Mouse (Mus musculus) heart, adult 2 months (tissue): ENCODE data around the gene Tlx2. TPM values are rescaled to one million over a fixed set of nuclear protein-coding genes. Genes with fewer than 3 reads are reported as not detected.

Experiments
- DNase-seq, 2 experiments: peaks; one replicate each; pipeline ENCODE4 v3.0.0; 2021
- H3K27ac ChIP-seq: fragments of 200-600 bp; 2 replicates; pipeline ENCODE4 v1.8.1; 2022
- H3K27me3 ChIP-seq: fragments of 200-500 bp; 2 replicates; pipeline ENCODE4 v1.6.1; 2012; ENCODE audit warnings: mild to moderate bottlenecking, low read length, inconsistent platforms, mixed read lengths; ENCODE audit not compliant: control insufficient read depth, insufficient read depth
- H3K36me3 ChIP-seq: fragments of 200-500 bp; 2 replicates; pipeline ENCODE4 v1.6.1; 2012; ENCODE audit warnings: low read length, inconsistent platforms; ENCODE audit not compliant: control insufficient read depth, insufficient read depth
- H3K4me1 ChIP-seq: fragments of 200-500 bp; 2 replicates; pipeline ENCODE4 v1.6.1; 2011; ENCODE audit warnings: low read length; ENCODE audit not compliant: control insufficient read depth, insufficient read depth
- H3K4me3 ChIP-seq: fragments of 200-600 bp; 2 replicates; pipeline ENCODE4 v1.8.1; 2022
- H3K79me2 ChIP-seq: fragments of 200-500 bp; replicated peaks from 2 replicates; pipeline ENCODE4 v1.6.1; 2012; ENCODE audit warnings: mild to moderate bottlenecking, inconsistent platforms, low read length, moderate library complexity, mixed read lengths; ENCODE audit not compliant: control insufficient read depth, insufficient read depth
- H3K9ac ChIP-seq: fragments of 200-500 bp; 2 replicates; pipeline ENCODE4 v1.6.1; 2012; ENCODE audit warnings: low read depth, mild to moderate bottlenecking, control low read depth, inconsistent platforms, low read length, mixed read lengths
- CTCF ChIP-seq: fragments of 200-600 bp; IDR thresholded peaks from 2 replicates; pipeline ENCODE4 v1.8.1; 2022; ENCODE audit warnings: antibody characterized with exemption, mild to moderate bottlenecking, moderate library complexity
- EP300 ChIP-seq: fragments of 200-500 bp; IDR thresholded peaks from 2 replicates; pipeline ENCODE4 v1.6.1; 2011; ENCODE audit warnings: low read depth, low read length, control low read depth; ENCODE audit not compliant: insufficient read depth
- POLR2A ChIP-seq: fragments of 200-500 bp; IDR thresholded peaks from 2 replicates; pipeline ENCODE4 v1.6.1; 2011; ENCODE audit warnings: mild to moderate bottlenecking, low read depth, low read length, control low read depth; ENCODE audit not compliant: insufficient read depth
- WGBS: fragments of 180-500 bp; shearing (Covaris S2); methylation state at CpG from one replicate; pipeline ENCODE4 v1.1.7; 2018; 5-methylcytosine and 5-hydroxymethylcytosine counted together
- intact Hi-C: fragments of 180-260 bp; cut with DNase I; formaldehyde crosslinking; loops from one replicate; pipeline ENCODE4 v1.15.1; 2025
- polyA plus RNA-seq: library from polyadenylated mRNA; depleted of rRNA; stranded (reverse); fragments of >200 nt; gene quantifications from 2 replicates; pipeline ENCODE4 v1.2.3, GENCODE M21; 2012
- total RNA-seq, 2 experiments: library from RNA; stranded (reverse); gene quantifications; 2 replicates each; pipeline ENCODE4 v1.2.3; 2021

Tlx2 gene
- total and polyA plus RNA-seq, 3 experiments, result 0.14 TPM; not detected in 2

- H3K27ac ChIP-seq, result no peak overlapping the region
- H3K36me3 ChIP-seq, result no peaks in the 10 kb centered on the region
- intact Hi-C loops, result no loop called here
- no peaks in the 10 kb centered on the region for H3K79me2 ChIP-seq
- TF ChIP-seq POLR2A, result no peak
- no peak for TF ChIP-seq EP300
- TF ChIP-seq CTCF, result no peak
- H3K4me3 ChIP-seq, result no peak overlapping the region
- WGBS, result 28% methylated on average over 8 of the region's 9 CpGs
- no peaks in the 10 kb centered on the region; the same call in 1 of the 2 replicates for H3K4me1 ChIP-seq
- no peaks in the 10 kb centered on the region for H3K27me3 ChIP-seq
- DNase-seq, result no peak
- H3K9ac ChIP-seq, result no peak overlapping the region
These were observed 42.4 kb downstream of the Tlx2 start for GRCm38 (mm10) chr6:83027706-83028105.

GRCm38 (mm10) chr6:83027293-83027692, 42.8 kb downstream of the Tlx2 start:
- Histone ChIP-seq H3K9ac (no peak overlapping the region), H3K36me3 (no peaks in the 10 kb centered on the region), H3K4me1 (no peaks in the 10 kb centered on the region; the same call in 1 of the 2 replicates), H3K4me3 (no peak overlapping the region), H3K27me3 (no peaks in the 10 kb centered on the region), H3K79me2 (no peaks in the 10 kb centered on the region), H3K27ac (no peak overlapping the region)
- TF ChIP-seq EP300 (no peak), POLR2A (no peak), CTCF (no peak)
- 71% methylated on average over 8 of the region's 8 CpGs for WGBS
- intact Hi-C loops, result no loop called here
- no peak for DNase-seq

- H3K9ac ChIP-seq, result no peak overlapping the region
- intact Hi-C loops, result no loop called here
- H3K79me2 ChIP-seq, result no peaks in the 10 kb centered on the region
- TF ChIP-seq EP300, result no peak
- no peak for TF ChIP-seq POLR2A
- no peak for TF ChIP-seq CTCF
- no peak overlapping the region for H3K27ac ChIP-seq
- DNase-seq, result no peak
- 95% methylated on average over 4 of the region's 4 CpGs for WGBS
- H3K4me1 ChIP-seq, result no peaks in the 10 kb centered on the region; the same call in 1 of the 2 replicates
- H3K36me3 ChIP-seq, result no peaks in the 10 kb centered on the region
- no peaks in the 10 kb centered on the region for H3K27me3 ChIP-seq
- H3K4me3 ChIP-seq, result no peak overlapping the region
These were observed 44.9 kb downstream of the Tlx2 start for GRCm38 (mm10) chr6:83025221-83025620.

- Histone ChIP-seq H3K27ac (no peak overlapping the region), H3K9ac (no peak overlapping the region), H3K4me3 (no peak overlapping the region), H3K27me3 (no peaks in the 10 kb centered on the region), H3K36me3 (no peaks in the 10 kb centered on the region), H3K79me2 (no peaks in the 10 kb centered on the region), H3K4me1 (no peaks in the 10 kb centered on the region; the same call in 1 of the 2 replicates)
- intact Hi-C loops, result no loop called here
- WGBS, result 70% methylated on average over 4 of the region's 4 CpGs
- no peak for DNase-seq
- TF ChIP-seq EP300 (no peak), CTCF (no peak), POLR2A (no peak)
These were observed 45.7 kb downstream of the Tlx2 start for GRCm38 (mm10) chr6:83024421-83024820.

- Histone ChIP-seq H3K27me3 (no peaks in the 10 kb centered on the region), H3K9ac (no peak overlapping the region), H3K27ac (no peak overlapping the region), H3K4me3 (no peak overlapping the region), H3K36me3 (no peaks in the 10 kb centered on the region), H3K4me1 (no peaks in the 10 kb centered on the region; the same call in 1 of the 2 replicates), H3K79me2 (no peaks in the 10 kb centered on the region)
- WGBS, result 89% methylated on average over 2 of the region's 2 CpGs
- no peak for DNase-seq
- TF ChIP-seq EP300 (no peak), POLR2A (no peak), CTCF (no peak)
- intact Hi-C loops, result no loop called here
These were observed 46.3 kb downstream of the Tlx2 start for GRCm38 (mm10) chr6:83023786-83024185.

- H3K79me2 ChIP-seq, result no peaks in the 10 kb centered on the region
- no peaks in the 10 kb centered on the region for H3K36me3 ChIP-seq
- H3K4me1 ChIP-seq, result no peaks in the 10 kb centered on the region; the same call in 1 of the 2 replicates
- H3K9ac ChIP-seq, result no peak overlapping the region
- H3K27me3 ChIP-seq, result no peaks in the 10 kb centered on the region
- DNase-seq, result no peak
- intact Hi-C loops, result no loop called here
- H3K4me3 ChIP-seq, result no peak overlapping the region
- no peak overlapping the region for H3K27ac ChIP-seq
- no peak for TF ChIP-seq POLR2A
- TF ChIP-seq EP300, result no peak
- no peak for TF ChIP-seq CTCF
- WGBS, result 79% methylated on average over 9 of the region's 9 CpGs
These were observed 47.1 kb downstream of the Tlx2 start for GRCm38 (mm10) chr6:83023008-83023407.
